24 mouse cellular contexts compared by ENCODE assay signal in the genomic region with DNA sequence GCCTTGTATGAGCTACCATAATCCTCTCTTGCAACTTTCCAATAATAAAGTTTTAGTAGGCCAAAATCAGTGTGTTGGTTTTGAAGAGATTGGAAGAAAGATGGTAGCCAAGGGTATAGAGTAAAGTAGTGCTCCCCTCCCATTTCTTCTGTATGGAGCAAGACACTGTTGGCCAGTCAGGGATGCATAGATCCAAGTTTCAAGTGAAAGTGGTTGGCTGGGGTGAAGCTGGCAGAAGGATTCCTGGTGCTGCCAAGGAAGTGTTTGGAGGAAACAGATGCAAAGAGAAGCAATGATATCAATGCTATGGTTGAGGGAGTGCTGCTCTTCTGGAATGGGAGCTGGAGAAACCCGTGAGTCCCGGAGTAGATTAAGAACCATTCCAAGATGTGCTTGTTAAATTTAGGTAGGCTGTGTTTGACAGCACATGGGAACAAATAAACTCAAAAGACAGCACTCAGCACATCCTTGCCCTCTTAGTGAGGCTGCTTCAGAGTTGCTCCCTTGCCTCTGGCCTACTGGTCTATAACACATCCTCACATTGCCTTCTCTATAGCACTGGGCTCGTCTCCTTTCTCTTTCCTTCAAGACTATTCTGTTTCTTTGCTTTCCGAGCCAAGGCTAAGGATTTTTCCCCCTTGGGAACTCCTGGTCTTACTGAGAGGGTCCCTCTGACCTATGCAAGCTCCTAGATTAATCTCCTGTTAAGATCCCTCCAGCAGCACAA. TPM values are rescaled to one million over a fixed set of nuclear protein-coding genes. Genes with fewer than 3 reads are reported as not detected.
DNase-seq lines count a peak whose midpoint lies in the region; TF ChIP-seq lines count a peak whose summit lies in the region.
"Had no signal": no experiment of that assay in that cellular context is flagged by ENCODE, and none has a peak within 500 bp of the region (broad histone marks: within the 10 kb centered on the region; RNA-seq: fewer than 3 reads in every experiment).

No protein-coding gene starts in this region.

- no peaks in the 10 kb centered on the region; the same call in 1 of the 2 replicates for H3K79me2 ChIP-seq in CH12.LX (replicated peaks; ENCODE audit: control insufficient read depth, extremely low read depth, insufficient read depth, poor library complexity, severe bottlenecking)

- no peaks in the 10 kb centered on the region for H3K9me3 ChIP-seq in CH12.LX (replicated peaks; ENCODE audit: low read length)

- peak overlapping the region; percentile 26 for H3K9ac ChIP-seq in CH12.LX (ENCODE audit: insufficient read depth, low read depth)

- DNase-seq in gastrocnemius, adult 2 months: no peak
- DNase-seq in gastrocnemius, postnatal 10 days: no peak
- DNase-seq in heart, adult 11 months: peak; percentile 23
- DNase-seq in heart, adult 9 months (ENCODE audit: low spot score in 2 of 2): no peak
- DNase-seq in CH12.LX (ENCODE audit: extremely low read depth): peak; percentile 58
- DNase-seq in urinary bladder, postnatal 14 days (ENCODE audit: low spot score): no peak
- DNase-seq: adrenal gland, adult 2 months; adrenal gland, adult 8-10 months; adrenal gland, postnatal 10 days; adrenal gland, postnatal 14 days; adrenal gland, postnatal 25 days; adrenal gland, postnatal 36 days; B cell, adult 2 months; cerebellum, adult 11 months; cerebellum, adult 11-12 months; cerebellum, adult 18-20 months; cerebellum, adult 2 months had no signal

- no peak for TF ChIP-seq CTCF in gastrocnemius, adult 2 months (IDR thresholded peaks at IDR 0.05)
- TF ChIP-seq CTCF in CH12.LX (conservative IDR thresholded peaks at IDR 0.05 in 1 of 2, IDR thresholded peaks at IDR 0.05 in 1 of 2; ENCODE audit: low read depth in 2 of 2, low read length in 2 of 2): no peak

- TF ChIP-seq POLR2A in CH12.LX (IDR thresholded peaks at IDR 0.05; ENCODE audit: low read depth, low read length): peak; percentile 61

- dilution Hi-C loops in CH12.LX (cut with MboI; ENCODE audit: extremely low pct_ligation_motif_present, extremely low pct_unique_long_range_greater_than_20kb, low sequenced_read_pairs): no loop called here

- no peaks in the 10 kb centered on the region for H3K27me3 ChIP-seq in CH12.LX (replicated peaks)

- H3K27ac ChIP-seq in gastrocnemius, adult 2 months: peak overlapping the region; percentile 4; the same call in 1 of the 2 replicates
- H3K27ac ChIP-seq in CH12.LX (ENCODE audit: insufficient read depth, low read depth): peak overlapping the region; percentile 50

- in situ Hi-C loops in CH12.LX (cut with MboI; ENCODE audit: low pct_ligation_motif_present, low pct_unique_long_range_greater_than_20kb, low sequenced_read_pairs): no loop called here

- no peak overlapping the region for H3K4me3 ChIP-seq in gastrocnemius, adult 2 months
- H3K4me3 ChIP-seq in CH12.LX (replicated peaks in 1 of 3; ENCODE audit: low read depth in 2 of 3, low read length in 2 of 3, poor library complexity in 1 of 3): no peak overlapping the region

- TF ChIP-seq EP300 in CH12.LX (IDR thresholded peaks at IDR 0.05; ENCODE audit: low read length): no peak

- intact Hi-C loops in gastrocnemius, adult 2 months (cut with DNase I): loop anchor here (5.0 kb wide), 1 partner anchor 54 kb away; the partner anchor contains the start of gene Myh1

- H3K4me2 ChIP-seq in CH12.LX (ENCODE audit: insufficient read depth, low read depth, poor library complexity, severe bottlenecking): peak overlapping the region; percentile 29

- H3K4me1 ChIP-seq in CH12.LX (ENCODE audit: control insufficient read depth in 1 of 2, insufficient read depth in 2 of 2): peaks cover 4 to 42% of the 10 kb centered on the region in 2 experiments; a peak in 2 of 4 replicates

- no peak for TF ChIP-seq RAD21 in CH12.LX (IDR thresholded peaks at IDR 0.05; ENCODE audit: low read depth, low read length)

- H3K36me3 ChIP-seq in CH12.LX (replicated peaks in 1 of 2; ENCODE audit: control insufficient read depth in 1 of 2, insufficient read depth in 1 of 2, low read length in 1 of 2): peaks cover 21 to 49% of the 10 kb centered on the region in 2 experiments
- H3K36me3 ChIP-seq: G1E had no signal

TF ChIP-seq in CH12.LX, 34 proteins besides CTCF, POLR2A, EP300 and RAD21:
- peak; percentile 34 for TF ChIP-seq ELF1 (IDR thresholded peaks at IDR 0.05; ENCODE audit: low read depth, low read length)
- no peak for TF ChIP-seq PAX5 (IDR thresholded peaks at IDR 0.05; ENCODE audit: low read length)
- peak; percentile 63 for TF ChIP-seq MEF2A (IDR thresholded peaks at IDR 0.05; ENCODE audit: borderline replicate concordance, low read depth, low read length)
- 0 out of 2 replicates have a peak, but pooled peaks have one; percentile 44 for TF ChIP-seq KAT2A (IDR thresholded peaks at IDR 0.05; ENCODE audit: insufficient replicate concordance, low read length)
- no peak for TF ChIP-seq TCF12 (IDR thresholded peaks at IDR 0.05; ENCODE audit: low read depth, low read length)
- peak; percentile 55 for TF ChIP-seq IRF4 (IDR thresholded peaks at IDR 0.05; ENCODE audit: low read depth, low read length)
- peak; percentile 56; the same call in 1 of the 2 replicates for TF ChIP-seq MAFK (IDR thresholded peaks at IDR 0.05; ENCODE audit: insufficient replicate concordance, low read length)
- peak; percentile 46; the same call in 1 of the 2 replicates for TF ChIP-seq MAX (IDR thresholded peaks at IDR 0.05; ENCODE audit: low read length)
- TF ChIP-seq POLR2AphosphoS2 (IDR thresholded peaks at IDR 0.05; ENCODE audit: low read depth, low read length): peak; percentile 11
- peak; percentile 74; the same call in 1 of the 2 replicates for TF ChIP-seq MYC (IDR thresholded peaks at IDR 0.05; ENCODE audit: low read depth, low read length)
- peak; percentile 53; the same call in 1 of the 2 replicates for TF ChIP-seq RCOR1 (conservative IDR thresholded peaks at IDR 0.05; ENCODE audit: low read depth, low read length)
- no peak for TF ChIP-seq JUND (conservative IDR thresholded peaks at IDR 0.05; ENCODE audit: low read depth, low read length)
- TF ChIP-seq ZNF384 (IDR thresholded peaks at IDR 0.05; ENCODE audit: low read depth, low read length): no peak
- 0 out of 2 replicates have a peak, but pooled peaks have one; percentile 76 for TF ChIP-seq E2F4 (IDR thresholded peaks at IDR 0.05; ENCODE audit: insufficient replicate concordance, low read depth, low read length)
- TF ChIP-seq ZMIZ1 (IDR thresholded peaks at IDR 0.05; ENCODE audit: low read depth, low read length): peak; percentile 89
- peak; percentile 69 for TF ChIP-seq CHD2 (IDR thresholded peaks at IDR 0.05; ENCODE audit: low read length)
- peak; percentile 62; the same call in 1 of the 2 replicates for TF ChIP-seq SIN3A (IDR thresholded peaks at IDR 0.05; ENCODE audit: low read length)
- peak; percentile 26; the same call in 1 of the 2 replicates for TF ChIP-seq NELFE (IDR thresholded peaks at IDR 0.05; ENCODE audit: low read depth, low read length)
- TF ChIP-seq BHLHE40 (IDR thresholded peaks at IDR 0.05; ENCODE audit: low read depth, low read length): no peak

RNA-seq across cellular contexts. Expression of gene Myh2, which starts 22.4 kb away (rescaled TPM):
- 1,000 to 10,000 TPM; 1,238 to 3,712 TPM for total RNA-seq in gastrocnemius, adult 2 months (2021)
- total RNA-seq in gastrocnemius, postnatal 10 days (2021): 1,000 to 10,000 TPM; 1,145 to 1,256 TPM
- total RNA-seq in CH12.LX (2012; rRNA removed) (0.08 TPM in 2 replicates), CH12.LX (2014; rRNA removed) (0.04 TPM in 1 of 2 replicates, not detected in the other)
- 0.04 TPM in 1 of 2 replicates, not detected in the other for polyA plus RNA-seq in CH12.LX (2012; ENCODE audit: insufficient read length, low read depth)
- total RNA-seq: adrenal gland, adult 2 months; adrenal gland, adult 8-10 months; adrenal gland, postnatal 14 days; adrenal gland, postnatal 25 days; ES-E14; MEL had no signal
- polyA plus RNA-seq: activated CD4-positive, CD25-positive, alpha-beta regulatory T cell, adult 4 months; adrenal gland, adult 2 months; C2C12; CD4-positive, CD25-positive, alpha-beta regulatory T cell, adult 4 months; cerebellum, adult 2 months; G1E; Patski had no signal

RNA-seq across cellular contexts. Expression of gene Myh1, which starts 51.4 kb away (rescaled TPM):
- total RNA-seq in gastrocnemius, adult 2 months (2021): 1,000 to 10,000 TPM; 1,466 to 5,880 TPM
- 1,000 to 10,000 TPM; 4,609 to 4,620 TPM for total RNA-seq in gastrocnemius, postnatal 10 days (2021)
- total RNA-seq in CH12.LX (2012; rRNA removed) (0.04 TPM in 2 replicates), CH12.LX (2014; rRNA removed) (0.04 TPM in 1 of 2 replicates, not detected in the other)
- 0.04 TPM in 1 of 2 replicates, not detected in the other for polyA plus RNA-seq in CH12.LX (2012; ENCODE audit: insufficient read length, low read depth)
- total RNA-seq: G1E, MEL had no signal
- polyA plus RNA-seq: activated CD4-positive, CD25-positive, alpha-beta regulatory T cell, adult 4 months; adrenal gland, adult 2 months; CD4-positive, CD25-positive, alpha-beta regulatory T cell, adult 4 months; cerebellum, adult 2 months; G1E; Patski had no signal

Comparison
In these comparisons a context has a peak if more than half of its experiments do, and no peak if none do; other contexts are left out.
1. DNase-seq: peak in heart, adult 11 months (single experiment) and CH12.LX (single experiment); none in gastrocnemius, adult 2 months (single experiment), gastrocnemius, postnatal 10 days (single experiment), heart, adult 9 months (0 of 2) and urinary bladder, postnatal 14 days (single experiment).
2. RNA of gene Myh2, which starts 22.4 kb away (total RNA-seq): 1,238 to 3,712 TPM in gastrocnemius, adult 2 months and 1,145 to 1,256 TPM in gastrocnemius, postnatal 10 days; 0.04 to 0.08 TPM in CH12.LX; every median in the first group is over 1,000 times any median in the second.
3. RNA of gene Myh1, which starts 51.4 kb away (total RNA-seq): 1,466 to 5,880 TPM in gastrocnemius, adult 2 months and 4,609 to 4,620 TPM in gastrocnemius, postnatal 10 days; 0.04 TPM in CH12.LX; every median in the first group is over 1,000 times any median in the second.